Mouse (Mus musculus) E14TG2a.4 (cell line): Measurements from ENCODE around the gene Ets1.
A peak's percentile ranks its signal among the peaks of the same experiment; 100 is the strongest.

ENCODE experiments used
- H3K27me3 ChIP-seq: 2 replicates; pipeline ENCODE4 v1.6.1; 2014; ENCODE audit warnings: low read length, control low read depth; ENCODE audit not compliant: insufficient read depth
- H3K36me3 ChIP-seq: 2 replicates; pipeline ENCODE4 v1.6.1; 2014; ENCODE audit warnings: low read length, control low read depth; ENCODE audit not compliant: insufficient read depth
- H3K4me1 ChIP-seq: replicated peaks from 2 replicates; pipeline ENCODE4 v1.6.1; 2014; ENCODE audit warnings: low read depth, low read length, control low read depth
- H3K4me3 ChIP-seq: replicated peaks from 2 replicates; pipeline ENCODE4 v1.5.1; 2014; ENCODE audit warnings: mild to moderate bottlenecking, low read length
- H3K9me3 ChIP-seq: 2 replicates; pipeline ENCODE4 v1.6.1; 2014; ENCODE audit warnings: low read length, control low read depth
- CTCF ChIP-seq: conservative IDR thresholded peaks from 2 replicates; pipeline ENCODE4 v1.5.1; 2014; ENCODE audit warnings: low read length
- NANOG ChIP-seq: IDR thresholded peaks from 2 replicates; pipeline ENCODE4 v1.6.1; 2014; ENCODE audit warnings: borderline replicate concordance, low read length, mixed read lengths
- POU5F1 ChIP-seq: IDR thresholded peaks from 2 replicates; pipeline ENCODE4 v1.6.1; 2014; ENCODE audit warnings: low read length, borderline replicate concordance

The Ets1 gene

GRCm38 (mm10) chr9:32620446-32620845 is 15.6 kb upstream of the Ets1 start:
- no peaks in the 10 kb centered on the region for H3K36me3 ChIP-seq

DNA sequence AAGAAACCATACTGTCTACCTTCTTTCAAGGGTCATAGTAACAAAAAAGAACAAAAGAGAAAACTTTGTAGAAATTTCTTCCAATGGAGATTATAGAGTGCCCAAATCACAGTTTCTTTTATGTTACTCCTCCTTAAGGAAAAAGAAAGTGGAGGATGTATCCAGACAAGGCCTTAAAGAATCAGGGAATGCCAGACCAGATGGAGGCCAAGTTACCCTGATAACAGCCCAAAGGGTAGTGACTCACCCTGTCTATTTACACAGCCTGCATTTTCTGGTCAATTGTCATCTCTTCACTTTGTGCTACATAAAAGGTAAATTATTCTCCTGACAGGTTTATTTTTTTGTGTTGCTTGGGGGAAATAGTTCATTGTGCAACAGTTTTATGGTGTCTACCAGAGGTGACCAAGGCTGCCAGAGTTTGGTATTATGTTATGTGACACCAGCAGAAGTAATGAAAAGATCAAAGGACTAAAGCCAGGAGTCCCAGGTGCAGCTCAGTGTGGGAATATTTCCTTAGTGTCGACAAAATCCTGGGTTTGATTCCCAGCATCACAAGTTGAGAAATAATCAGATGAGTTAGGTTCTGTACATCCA is 6.5 kb upstream of the Ets1 start:
- H3K4me1 ChIP-seq: no peaks in the 10 kb centered on the region
- H3K27me3 ChIP-seq: peaks cover 13% of the 10 kb centered on the region; the same call in 1 of the 2 replicates
- no peak overlapping the region for H3K4me3 ChIP-seq
- TF ChIP-seq CTCF: no peak
- no peaks in the 10 kb centered on the region for H3K9me3 ChIP-seq
- no peaks in the 10 kb centered on the region for H3K36me3 ChIP-seq

More at GRCm38 (mm10) chr9:32620446-32620845, 15.6 kb upstream of the Ets1 start:
- no peak overlapping the region for H3K4me3 ChIP-seq
- H3K4me1 ChIP-seq: no peaks in the 10 kb centered on the region
- H3K27me3 ChIP-seq: peaks cover 4% of the 10 kb centered on the region; the same call in 1 of the 2 replicates
- TF ChIP-seq POU5F1 (no peak), CTCF (no peak), NANOG (no peak)
- no peaks in the 10 kb centered on the region for H3K9me3 ChIP-seq

DNA sequence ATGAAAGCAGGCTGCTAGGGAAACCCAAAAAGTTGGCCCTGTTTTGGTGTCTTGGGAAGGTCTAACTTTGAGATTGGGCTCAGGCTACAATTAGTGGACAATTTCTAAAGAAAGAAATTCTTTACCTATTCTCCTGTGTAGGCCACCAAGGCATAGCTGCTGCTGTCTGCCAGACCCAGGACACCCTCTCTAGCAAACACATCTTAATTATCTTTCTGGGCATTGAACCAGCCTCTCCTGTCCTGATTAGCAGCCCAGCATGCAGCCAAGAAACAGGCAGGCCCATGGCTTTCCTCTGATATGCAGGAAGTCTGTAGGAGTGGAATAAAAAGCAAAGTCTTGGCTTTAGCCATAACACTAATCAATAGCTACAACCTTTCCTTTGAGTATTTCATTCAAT is 4.7 kb upstream of the Ets1 start:
- peaks cover 7% of the 10 kb centered on the region; the same call in 1 of the 2 replicates for H3K27me3 ChIP-seq
- 0 out of 2 replicates have a peak, but pooled peaks cover 2% of the 10 kb centered on the region for H3K4me1 ChIP-seq
- no peak overlapping the region for H3K4me3 ChIP-seq
- no peaks in the 10 kb centered on the region for H3K9me3 ChIP-seq
- no peaks in the 10 kb centered on the region for H3K36me3 ChIP-seq
- no peak for TF ChIP-seq NANOG
- no peak for TF ChIP-seq CTCF
- no peak for TF ChIP-seq POU5F1

DNA sequence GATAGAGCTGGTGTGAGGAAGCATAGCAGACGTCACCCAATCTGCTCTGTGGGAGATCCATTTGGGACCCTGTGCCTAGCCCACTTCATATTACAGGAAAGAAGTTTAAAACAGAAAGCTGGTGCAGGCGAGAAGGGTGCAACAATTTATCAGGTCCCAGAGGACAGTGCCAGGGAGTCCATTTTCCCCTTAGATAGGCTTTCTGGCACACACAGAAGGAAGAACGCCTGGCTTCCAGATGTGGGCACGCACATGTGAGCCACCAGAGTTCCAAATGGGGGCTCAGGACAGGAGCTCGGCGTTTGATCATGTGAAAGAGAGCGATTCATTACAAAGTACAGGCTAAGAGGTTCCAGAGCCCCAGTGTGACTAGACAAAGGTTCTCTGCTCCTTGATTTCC is 3.8 kb upstream of the Ets1 start:
- Histone ChIP-seq H3K9me3 (no peaks in the 10 kb centered on the region), H3K36me3 (no peaks in the 10 kb centered on the region), H3K4me1 (0 out of 2 replicates have a peak, but pooled peaks cover 2% of the 10 kb centered on the region), H3K4me3 (no peak overlapping the region), H3K27me3 (peaks cover 8% of the 10 kb centered on the region)
- TF ChIP-seq NANOG (no peak), CTCF (no peak), POU5F1 (no peak)

GRCm38 (mm10) chr9:32644981-32645380 is 9.0 kb downstream of the Ets1 start:
- Histone ChIP-seq H3K9me3 (no peaks in the 10 kb centered on the region), H3K4me3 (no peak overlapping the region), H3K36me3 (no peaks in the 10 kb centered on the region), H3K27me3 (peaks cover 15% of the 10 kb centered on the region; the same call in 1 of the 2 replicates), H3K4me1 (peaks cover 17% of the 10 kb centered on the region)
- peak; percentile 14; the same call in 1 of the 2 replicates for TF ChIP-seq NANOG
- TF ChIP-seq CTCF: no peak
- no peak for TF ChIP-seq POU5F1

- Histone ChIP-seq H3K4me1 (peaks cover 17% of the 10 kb centered on the region), H3K4me3 (no peak overlapping the region), H3K27me3 (peaks cover 15% of the 10 kb centered on the region; the same call in 1 of the 2 replicates), H3K36me3 (no peaks in the 10 kb centered on the region), H3K9me3 (no peaks in the 10 kb centered on the region)
- TF ChIP-seq POU5F1 (no peak), CTCF (no peak)
These were observed 9.5 kb downstream of the Ets1 start for GRCm38 (mm10) chr9:32645475-32645874.

GRCm38 (mm10) chr9:32646539-32647258 is 10.7 kb downstream of the Ets1 start:
- H3K4me1 ChIP-seq: peaks cover 17% of the 10 kb centered on the region
- no peak overlapping the region for H3K4me3 ChIP-seq
- TF ChIP-seq POU5F1 (no peak), CTCF (no peak), NANOG (no peak)
- no peaks in the 10 kb centered on the region for H3K36me3 ChIP-seq
- H3K9me3 ChIP-seq: no peaks in the 10 kb centered on the region
- peaks cover 15% of the 10 kb centered on the region; the same call in 1 of the 2 replicates for H3K27me3 ChIP-seq

DNA sequence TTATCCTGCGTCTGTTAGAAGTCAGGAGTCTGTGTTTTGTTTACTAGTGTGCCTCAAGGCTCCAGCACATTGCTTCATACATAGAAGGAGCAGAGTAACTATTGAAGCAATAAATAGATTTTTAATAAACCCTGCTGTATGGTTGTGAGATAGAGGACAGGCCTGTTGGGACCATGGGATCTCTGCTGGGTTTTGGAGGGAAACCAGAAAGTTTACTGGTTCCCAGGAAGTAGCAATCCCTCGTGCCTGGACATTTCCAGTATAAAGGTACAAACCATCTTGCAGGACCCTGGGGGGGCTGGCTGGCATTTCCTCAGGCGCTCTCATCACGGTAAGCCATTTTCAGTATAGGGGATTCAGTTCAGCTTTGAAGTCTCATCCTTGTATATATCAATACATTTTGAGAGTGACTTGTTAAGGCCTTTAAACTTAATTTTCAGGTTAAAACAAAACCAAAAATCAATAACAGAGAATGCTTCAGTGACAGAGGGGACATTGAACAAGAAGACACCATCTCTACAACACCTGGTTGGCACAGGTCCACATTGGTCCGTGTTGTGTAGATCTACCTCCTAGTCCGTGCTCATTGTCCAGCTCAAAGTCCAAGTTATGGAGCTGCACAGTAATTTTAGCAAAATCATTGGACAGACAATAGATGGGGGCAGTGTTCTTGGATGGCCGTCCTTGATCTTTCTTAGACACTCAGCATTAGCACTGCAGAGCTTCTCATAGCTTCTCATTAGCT is 11.7 kb downstream of the Ets1 start:
- TF ChIP-seq CTCF: no peak
- TF ChIP-seq POU5F1: no peak
- TF ChIP-seq NANOG: no peak

More for the DNA sequence above, 11.7 kb downstream of the Ets1 start:
- no peaks in the 10 kb centered on the region for H3K36me3 ChIP-seq
- H3K4me1 ChIP-seq: peaks cover 17% of the 10 kb centered on the region
- H3K4me3 ChIP-seq: no peak overlapping the region
- no peaks in the 10 kb centered on the region for H3K9me3 ChIP-seq
- H3K27me3 ChIP-seq: peaks cover 15% of the 10 kb centered on the region; the same call in 1 of the 2 replicates
